Mouse (Mus musculus): ENCODE measurements around the gene Churc1.

The Churc1 gene

GRCm38 (mm10) chr12:76795350-76795749, 30.0 kb downstream of the Churc1 start, which contains the start of gene Gpx2:
Gene Gpx2, minus strand, starts transcription at chr12:76795554.
- peak; percentile 55 for DNase-seq (ENCODE audit: low spot score)

- no peak for DNase-seq (ENCODE audit: low spot score)
Observed at GRCm38 (mm10) chr12:76796938-76797539, 31.7 kb downstream of the Churc1 start.

DNA sequence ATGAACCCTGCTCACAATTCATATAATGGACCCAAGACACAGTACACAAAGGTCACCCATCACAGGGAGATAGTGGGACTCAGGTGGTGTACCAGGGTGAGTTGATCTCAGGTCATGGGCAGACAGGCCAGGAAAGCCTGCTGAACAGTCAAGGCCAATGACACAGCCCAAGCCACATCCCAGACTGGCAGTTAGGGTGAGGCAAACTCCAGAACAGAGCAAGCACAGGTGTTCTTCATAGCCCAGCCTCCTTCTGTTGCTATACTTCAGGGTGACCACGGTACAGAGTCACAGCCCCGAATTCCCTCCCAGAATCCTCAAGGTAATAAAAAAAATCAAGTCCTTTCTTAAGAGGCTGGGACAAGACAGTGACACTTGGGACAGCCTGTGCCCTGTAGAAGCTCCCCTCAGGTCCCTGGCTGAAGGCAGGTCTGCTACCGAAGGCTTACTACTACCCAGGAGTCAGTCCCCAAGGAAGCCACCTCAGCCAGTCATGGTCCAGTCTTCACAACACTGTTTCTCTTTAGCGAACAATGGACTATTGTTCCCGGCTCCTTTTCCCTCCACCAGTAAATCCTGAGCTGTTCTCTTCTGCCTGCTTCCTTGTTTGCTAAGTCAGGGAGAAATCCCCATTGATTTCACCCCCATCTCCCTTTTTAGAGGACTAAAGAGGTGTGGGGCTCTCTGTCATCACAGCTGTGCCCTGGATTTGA, 32.8 kb downstream of the Churc1 start:
- no peak for DNase-seq (ENCODE audit: low spot score)

- DNase-seq (ENCODE audit: low spot score) = no peak
Observed at GRCm38 (mm10) chr12:76803028-76803427, 37.7 kb downstream of the Churc1 start.

DNA sequence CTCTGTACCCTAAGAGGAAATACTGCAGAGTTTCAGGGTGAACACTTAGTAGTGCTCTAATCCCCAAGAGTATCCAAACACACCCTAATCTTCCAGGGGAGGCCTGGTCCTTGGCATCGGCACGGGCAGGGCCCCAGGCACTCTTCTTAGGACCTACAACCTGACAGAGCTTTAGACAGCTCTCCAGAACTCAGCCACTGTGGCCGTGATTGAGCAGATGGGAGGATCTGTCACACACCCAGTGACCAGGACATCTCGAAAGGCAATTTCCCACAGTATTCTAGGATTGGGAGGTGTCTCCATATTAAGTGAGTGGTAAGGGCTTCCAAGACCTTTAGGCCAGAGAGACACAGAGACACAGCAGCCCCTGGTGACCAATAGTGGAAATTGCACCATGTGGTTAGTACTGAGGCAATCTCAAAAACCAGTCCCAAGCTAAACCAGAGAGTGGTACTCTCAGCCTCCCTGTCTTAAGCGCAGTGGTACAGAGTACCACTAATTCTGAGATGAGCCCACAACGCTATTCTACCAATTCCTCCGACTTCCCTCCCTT, 38.4 kb downstream of the Churc1 start:
- DNase-seq (ENCODE audit: low spot score) = peak; percentile 69

- DNase-seq (ENCODE audit: low spot score) = no peak
Observed at GRCm38 (mm10) chr12:76805056-76805811, 39.9 kb downstream of the Churc1 start.

DNA sequence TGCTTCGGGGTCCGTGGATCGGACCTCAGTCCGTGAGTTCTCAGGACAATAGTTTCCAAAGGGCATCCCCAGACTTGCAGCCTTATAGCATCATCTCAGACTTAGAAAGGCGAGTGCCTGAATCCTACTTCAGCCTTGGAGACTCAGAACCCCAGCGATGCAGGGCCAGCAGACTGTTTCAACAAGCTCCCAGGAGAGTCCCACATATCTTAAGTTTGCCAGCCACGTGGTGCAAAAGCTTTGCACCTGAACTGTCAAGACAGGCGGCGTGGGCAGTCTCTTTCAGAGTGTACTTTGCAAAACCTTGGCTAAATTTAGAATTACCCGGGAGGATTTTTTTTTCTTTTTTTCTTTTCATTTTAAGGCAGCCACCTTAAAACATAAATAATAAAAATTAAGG, 42.5 kb downstream of the Churc1 start:
- DNase-seq (ENCODE audit: low spot score) = no peak

DNA sequence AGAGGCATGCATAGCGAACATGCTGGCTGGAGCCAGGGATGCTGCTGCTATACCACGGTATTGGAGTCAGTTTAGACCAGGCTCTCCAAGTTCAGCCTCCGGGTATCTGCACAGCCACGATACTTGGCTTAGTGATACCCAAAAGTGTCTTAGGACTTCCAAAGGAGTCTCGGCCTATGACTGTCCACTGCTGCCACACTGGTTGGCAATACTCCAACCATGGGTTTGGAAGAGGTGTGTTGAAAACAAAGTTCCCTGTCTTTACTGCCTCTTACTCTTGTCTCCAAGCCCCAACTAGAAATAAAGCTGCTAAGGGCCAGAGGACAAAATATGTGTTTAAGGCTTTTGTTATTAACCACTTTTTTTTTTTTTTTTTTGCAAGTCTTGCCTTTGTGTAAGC, 45.2 kb downstream of the Churc1 start:
- no peak for DNase-seq (ENCODE audit: low spot score)

DNA sequence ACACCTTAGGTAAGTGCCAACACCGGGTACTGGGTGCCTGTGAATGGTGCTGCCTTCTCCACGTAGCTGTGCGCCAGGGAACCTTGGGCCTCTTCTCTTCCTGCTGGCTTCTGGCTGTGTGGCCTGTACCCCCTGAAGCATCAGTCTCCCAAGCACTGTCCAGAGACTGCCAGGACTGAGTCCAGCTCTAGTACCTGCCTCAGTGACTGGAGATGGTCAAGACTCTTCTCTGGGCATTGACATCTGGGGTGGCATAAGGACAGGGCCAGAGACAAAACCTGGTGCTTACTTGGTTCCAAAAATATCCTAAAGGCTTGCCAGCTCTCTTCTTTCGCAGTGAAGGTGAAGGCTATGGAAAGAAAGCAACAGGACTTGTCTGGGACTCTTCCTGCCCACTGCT, 45.7 kb downstream of the Churc1 start:
- DNase-seq (ENCODE audit: low spot score) = no peak

DNA sequence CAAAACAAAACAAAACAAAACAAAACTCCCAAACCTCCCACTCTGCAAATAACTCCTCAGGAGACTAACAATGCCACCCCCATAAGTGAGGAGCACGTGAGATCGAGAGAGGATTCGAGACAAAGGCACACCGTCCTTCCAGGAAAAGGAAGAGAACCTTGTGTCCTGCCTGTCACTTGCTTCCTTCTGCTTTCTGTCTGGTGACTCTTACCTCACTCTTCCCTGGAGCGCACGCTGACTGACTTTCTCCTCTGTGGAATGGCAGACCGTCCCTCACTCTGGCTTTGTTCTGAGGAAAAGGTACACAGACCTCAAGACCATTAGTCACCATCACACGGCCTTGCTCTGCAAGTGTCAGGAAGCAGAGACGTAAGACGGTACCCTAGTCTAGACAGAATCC, 48.2 kb downstream of the Churc1 start:
- no peak for DNase-seq (ENCODE audit: low spot score)

GRCm38 (mm10) chr12:76814120-76814519, 48.8 kb downstream of the Churc1 start:
- DNase-seq (ENCODE audit: low spot score) = no peak

GRCm38 (mm10) chr12:76816720-76817119, 51.4 kb downstream of the Churc1 start:
- DNase-seq (ENCODE audit: low spot score) = no peak

DNA sequence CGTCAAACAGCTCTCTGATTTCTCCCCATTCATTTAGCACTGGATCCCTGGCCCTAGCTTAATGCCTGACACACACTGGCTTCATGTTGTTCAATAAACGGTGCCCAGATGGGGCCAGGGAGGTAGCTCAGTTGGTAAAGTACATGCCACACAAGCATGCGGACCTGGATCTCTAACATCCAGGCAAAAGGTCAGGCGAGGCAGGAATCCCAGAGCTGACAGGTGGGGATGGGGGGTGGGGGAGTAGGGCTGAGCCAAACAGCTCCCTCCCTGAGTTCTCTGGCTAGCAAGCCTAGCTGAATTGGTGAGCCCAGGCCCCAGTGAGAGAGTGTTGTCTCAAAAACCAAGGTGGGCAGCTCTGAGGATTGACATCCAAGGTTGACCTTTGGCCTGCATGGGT, 51.8 kb downstream of the Churc1 start:
- no peak for DNase-seq (ENCODE audit: low spot score)

DNA sequence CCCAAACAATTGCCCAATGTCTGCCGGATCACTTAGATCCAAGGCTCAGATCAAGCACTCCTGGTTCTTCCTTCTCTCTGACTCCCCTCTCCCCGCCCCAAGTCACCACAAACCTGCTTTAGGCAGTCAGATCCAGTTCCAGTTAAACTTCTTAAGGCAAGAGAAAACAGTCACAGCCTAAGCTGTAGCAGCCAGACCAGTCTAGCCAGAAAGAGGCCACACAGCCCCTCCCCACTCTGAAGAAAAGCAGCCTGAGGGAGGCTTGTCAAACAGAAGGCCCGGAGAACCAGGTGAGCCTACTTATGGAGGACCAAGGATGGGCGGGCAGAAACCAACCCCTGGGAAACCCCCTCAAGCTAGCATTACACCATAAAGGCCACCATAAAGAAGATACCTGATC, 52.8 kb downstream of the Churc1 start:
- DNase-seq (ENCODE audit: low spot score) = peak; percentile 83

GRCm38 (mm10) chr12:76818908-76819307, 53.6 kb downstream of the Churc1 start:
- no peak for DNase-seq (ENCODE audit: low spot score)

- DNase-seq (ENCODE audit: low spot score) = no peak
Observed at GRCm38 (mm10) chr12:76819816-76820215, 54.5 kb downstream of the Churc1 start.

- no peak for DNase-seq (ENCODE audit: low spot score)
Observed at GRCm38 (mm10) chr12:76820615-76821014, 55.3 kb downstream of the Churc1 start.

GRCm38 (mm10) chr12:76822002-76822650, 56.8 kb downstream of the Churc1 start:
- DNase-seq (ENCODE audit: low spot score) = no peak

DNA sequence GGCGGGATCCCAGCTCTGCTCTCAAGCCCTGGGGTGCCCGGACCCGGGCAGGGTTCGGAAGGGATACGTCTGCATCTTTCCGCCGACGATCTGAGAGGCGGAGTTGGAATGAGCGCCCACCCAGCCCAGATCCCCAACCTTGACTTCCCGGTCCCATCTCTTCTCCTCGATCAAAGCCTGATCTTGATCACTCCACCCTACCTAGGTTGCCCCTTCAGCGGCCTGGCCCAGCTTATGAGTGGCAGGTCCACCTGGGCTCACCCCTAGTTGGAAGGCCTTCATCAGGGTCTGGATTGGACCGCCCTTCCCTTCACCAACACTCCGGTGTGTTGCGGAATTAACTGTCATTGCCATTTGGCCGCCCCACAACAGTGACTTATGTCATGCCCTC, 57.3 kb downstream of the Churc1 start, which contains the start of gene Rab15:
TSS of gene Rab15 (minus strand) at position 258 of the 391 bp plus-strand sequence.
- no peak for DNase-seq (ENCODE audit: low spot score)

DNA sequence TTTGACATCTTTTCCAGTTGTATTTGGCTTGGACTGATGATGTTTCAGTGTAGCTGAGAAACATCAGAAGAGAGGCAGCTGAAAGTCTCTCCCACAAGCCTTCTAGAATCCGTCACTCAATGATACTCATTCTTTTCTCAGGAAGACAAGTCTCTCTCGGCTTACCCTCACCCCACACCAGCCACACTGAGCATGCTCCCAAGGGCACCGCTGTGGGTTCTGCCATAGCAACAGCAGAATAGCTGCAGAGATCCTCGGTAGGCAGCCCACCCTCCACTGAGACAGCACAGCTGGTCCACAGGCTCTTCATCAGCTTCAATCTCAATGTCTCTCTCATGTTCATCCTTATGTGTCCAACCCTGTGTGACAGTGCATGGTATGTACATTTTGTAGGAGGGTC, 59.9 kb downstream of the Churc1 start:
- no peak for DNase-seq (ENCODE audit: low spot score)

- DNase-seq (ENCODE audit: low spot score) = peak; percentile 27
Observed at GRCm38 (mm10) chr12:76832704-76833103, 67.4 kb downstream of the Churc1 start.

Measured in lung, postnatal 25 days (tissue).